ENCODE assay signal across 9 mouse cellular contexts in the genomic region with DNA sequence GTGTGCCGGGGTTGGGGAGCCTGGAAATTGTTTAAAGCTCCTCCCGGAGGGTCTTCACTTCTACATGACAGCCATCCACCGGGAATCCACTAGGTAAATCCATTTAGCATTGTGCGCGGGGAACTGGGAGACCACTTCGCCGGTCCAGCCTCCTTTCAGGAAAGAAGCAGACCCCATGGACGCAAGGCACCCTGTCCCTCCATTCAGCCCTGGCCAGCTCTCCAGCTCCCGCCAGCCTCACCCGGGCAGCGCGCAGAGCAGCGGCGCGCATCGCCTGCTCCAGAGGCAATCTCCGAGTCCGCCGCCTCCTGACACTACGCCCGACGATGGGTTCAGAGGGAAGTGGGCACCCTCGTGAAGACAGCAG.
DNase-seq lines count a peak whose midpoint lies in the region; ATAC-seq and TF ChIP-seq lines count a peak whose summit lies in the region.
"Had no signal": no experiment of that assay in that cellular context is flagged by ENCODE, and none has a peak within 500 bp of the region (broad histone marks: within the 10 kb centered on the region; RNA-seq: fewer than 3 reads in every experiment).

No protein-coding gene starts in this region.

- TF ChIP-seq EP300 in liver, postnatal 0 days (IDR thresholded peaks at IDR 0.05; ENCODE audit: low read depth): no peak

- H3K27ac ChIP-seq in kidney, embryonic 16.5 days (ENCODE audit: low read length): no peak overlapping the region
- no peak overlapping the region for H3K27ac ChIP-seq in embryonic facial prominence, embryonic 13.5 days
- peak overlapping the region; percentile 87 for H3K27ac ChIP-seq in hindbrain, postnatal 0 days
- no peak overlapping the region for H3K27ac ChIP-seq in liver, postnatal 0 days (ENCODE audit: low read depth)
- no peak overlapping the region for H3K27ac ChIP-seq in stomach, embryonic 15.5 days

- peak overlapping the region; percentile 61 for H3K9ac ChIP-seq in kidney, embryonic 16.5 days (replicated peaks; ENCODE audit: low read length)
- H3K9ac ChIP-seq in embryonic facial prominence, embryonic 13.5 days: peak overlapping the region; percentile 70
- peak overlapping the region; percentile 72 for H3K9ac ChIP-seq in hindbrain, postnatal 0 days (replicated peaks; ENCODE audit: low read length)
- no peak overlapping the region for H3K9ac ChIP-seq in liver, postnatal 0 days (replicated peaks)
- H3K9ac ChIP-seq in stomach, embryonic 15.5 days: no peak overlapping the region

- peaks cover 16% of the 10 kb centered on the region; the same call in 1 of the 2 replicates for H3K4me1 ChIP-seq in kidney, embryonic 16.5 days (ENCODE audit: insufficient read depth, low read length)
- peaks cover 8% of the 10 kb centered on the region for H3K4me1 ChIP-seq in embryonic facial prominence, embryonic 13.5 days
- H3K4me1 ChIP-seq in hindbrain, postnatal 0 days (ENCODE audit: insufficient read depth, low read length): peaks cover 4% of the 10 kb centered on the region
- no peaks in the 10 kb centered on the region for H3K4me1 ChIP-seq in liver, postnatal 0 days (ENCODE audit: insufficient read depth)
- H3K4me1 ChIP-seq in stomach, embryonic 15.5 days: 0 out of 2 replicates have a peak, but pooled peaks cover 17% of the 10 kb centered on the region

- no peak for TF ChIP-seq POLR2A in brain, embryonic 14.5 days (IDR thresholded peaks at IDR 0.05; ENCODE audit: borderline replicate concordance, extremely low read depth, insufficient read depth, insufficient read length, poor library complexity, severe bottlenecking)

- no peak for TF ChIP-seq CTCF in brain, embryonic 14.5 days (IDR thresholded peaks at IDR 0.05; ENCODE audit: borderline replicate concordance, extremely low read depth, insufficient read depth, insufficient read length)
- TF ChIP-seq CTCF in hindbrain, postnatal 0 days (IDR thresholded peaks at IDR 0.05; ENCODE audit: low read depth): no peak
- no peak for TF ChIP-seq CTCF in liver, postnatal 0 days (IDR thresholded peaks at IDR 0.05; ENCODE audit: low read depth)

- DNase-seq in kidney, postnatal 25 days: no peak
- peak; percentile 78 for DNase-seq in brain, embryonic 14.5 days (ENCODE audit: low read depth)
- peak; percentile 66 for DNase-seq in hindbrain, postnatal 0 days (ENCODE audit: low spot score)
- peak; percentile 13 for DNase-seq in liver, postnatal 0 days
- no peak for DNase-seq in adrenal gland, adult 8-10 months

- WGBS in kidney, embryonic 16.5 days: under 1% methylated on average over 23 of the region's 23 CpGs
- under 1% methylated on average over 23 of the region's 23 CpGs for WGBS in embryonic facial prominence, embryonic 13.5 days
- WGBS in hindbrain, postnatal 0 days: under 1% methylated on average over 23 of the region's 23 CpGs
- 2% methylated on average over 23 of the region's 23 CpGs for WGBS in liver, postnatal 0 days (ENCODE audit: insufficient replicate concordance)
- under 1% methylated on average over 23 of the region's 23 CpGs for WGBS in stomach, embryonic 15.5 days

- H3K4me2 ChIP-seq in kidney, embryonic 16.5 days (replicated peaks; ENCODE audit: low read depth, low read length): peak overlapping the region; percentile 93
- peak overlapping the region; percentile 95 for H3K4me2 ChIP-seq in embryonic facial prominence, embryonic 13.5 days
- peak overlapping the region; percentile 72 for H3K4me2 ChIP-seq in hindbrain, postnatal 0 days (ENCODE audit: low read depth, low read length)
- H3K4me2 ChIP-seq in liver, postnatal 0 days (ENCODE audit: low read depth, low read length): peak overlapping the region; percentile 20
- peak overlapping the region; percentile 91 for H3K4me2 ChIP-seq in stomach, embryonic 15.5 days

- peak overlapping the region; percentile 58 for H3K4me3 ChIP-seq in kidney, embryonic 16.5 days (ENCODE audit: low read length)
- H3K4me3 ChIP-seq in embryonic facial prominence, embryonic 13.5 days: peak overlapping the region; percentile 55
- H3K4me3 ChIP-seq in hindbrain, postnatal 0 days (ENCODE audit: low read length): peak overlapping the region; percentile 63
- H3K4me3 ChIP-seq in liver, postnatal 0 days (ENCODE audit: low read depth, low read length): peak overlapping the region; percentile 26
- peak overlapping the region; percentile 45 for H3K4me3 ChIP-seq in stomach, embryonic 15.5 days (replicated peaks)

- H3K36me3 ChIP-seq in kidney, embryonic 16.5 days (ENCODE audit: insufficient read depth, low read length): no peaks in the 10 kb centered on the region
- no peaks in the 10 kb centered on the region for H3K36me3 ChIP-seq in embryonic facial prominence, embryonic 13.5 days
- no peaks in the 10 kb centered on the region for H3K36me3 ChIP-seq in hindbrain, postnatal 0 days (ENCODE audit: insufficient read depth, low read length)
- H3K36me3 ChIP-seq in liver, postnatal 0 days (replicated peaks; ENCODE audit: insufficient read depth, low read length): no peaks in the 10 kb centered on the region
- no peaks in the 10 kb centered on the region for H3K36me3 ChIP-seq in stomach, embryonic 15.5 days

- peaks cover 42% of the 10 kb centered on the region for H3K27me3 ChIP-seq in kidney, embryonic 16.5 days (ENCODE audit: insufficient read depth, low read length)
- peaks cover 52% of the 10 kb centered on the region for H3K27me3 ChIP-seq in embryonic facial prominence, embryonic 13.5 days
- H3K27me3 ChIP-seq in hindbrain, postnatal 0 days (ENCODE audit: insufficient read depth, low read length): no peaks in the 10 kb centered on the region
- H3K27me3 ChIP-seq in liver, postnatal 0 days (ENCODE audit: insufficient read depth, low read length): peaks cover 27% of the 10 kb centered on the region
- H3K27me3 ChIP-seq in stomach, embryonic 15.5 days (replicated peaks): peaks cover 31% of the 10 kb centered on the region

- ATAC-seq in kidney, embryonic 16.5 days (ENCODE audit: low FRiP score, low TSS enrichment): peak; percentile 92
- no peak for ATAC-seq in embryonic facial prominence, embryonic 13.5 days (ENCODE audit: insufficient number of reproducible peaks, insufficient read depth, low FRiP score, low TSS enrichment, low read depth)
- peak; percentile 62 for ATAC-seq in hindbrain, postnatal 0 days
- ATAC-seq in liver, postnatal 0 days: peak; percentile 29; the same call in 1 of the 2 replicates
- ATAC-seq in stomach, embryonic 15.5 days (ENCODE audit: insufficient read depth, low FRiP score, low read depth): no peak
- ATAC-seq: Patski had no signal

- H3K9me3 ChIP-seq in kidney, embryonic 16.5 days (ENCODE audit: low read length): no peaks in the 10 kb centered on the region
- H3K9me3 ChIP-seq in embryonic facial prominence, embryonic 13.5 days: no peaks in the 10 kb centered on the region
- no peaks in the 10 kb centered on the region for H3K9me3 ChIP-seq in hindbrain, postnatal 0 days (ENCODE audit: low read length)
- no peaks in the 10 kb centered on the region for H3K9me3 ChIP-seq in liver, postnatal 0 days (ENCODE audit: low read length)
- no peaks in the 10 kb centered on the region for H3K9me3 ChIP-seq in stomach, embryonic 15.5 days

Comparison
In these comparisons a context has a peak if more than half of its experiments do, and no peak if none do; other contexts are left out.
1. ATAC-seq: peak in kidney, embryonic 16.5 days (single experiment), hindbrain, postnatal 0 days (single experiment) and liver, postnatal 0 days (single experiment); none in embryonic facial prominence, embryonic 13.5 days (single experiment) and stomach, embryonic 15.5 days (single experiment).
2. H3K4me2 ChIP-seq: peak in every context shown above with its lines; median percentile 95 in embryonic facial prominence, embryonic 13.5 days; 93 in kidney, embryonic 16.5 days; 91 in stomach, embryonic 15.5 days; 72 in hindbrain, postnatal 0 days; 20 in liver, postnatal 0 days.
3. H3K9ac ChIP-seq: peak in kidney, embryonic 16.5 days (single experiment), embryonic facial prominence, embryonic 13.5 days (single experiment) and hindbrain, postnatal 0 days (single experiment); none in liver, postnatal 0 days (single experiment) and stomach, embryonic 15.5 days (single experiment).
4. DNase-seq: peak in brain, embryonic 14.5 days (single experiment), hindbrain, postnatal 0 days (single experiment) and liver, postnatal 0 days (single experiment); none in kidney, postnatal 25 days (0 of 2) and adrenal gland, adult 8-10 months (single experiment).
5. Peak in every context shown above with its lines, with median percentiles within 50 percentile points of each other: H3K4me3 ChIP-seq.